Mouse (Mus musculus): ENCODE measurements around the gene Lamtor3. TPM values are rescaled to one million over a fixed set of nuclear protein-coding genes. Genes with fewer than 3 reads are reported as not detected.

Lamtor3 gene
- polyA plus RNA-seq, 1 experiment from 2014 or later, result 106 TPM

GRCm38 (mm10) chr3:137975856-137976423, 57.6 kb downstream of the Lamtor3 start:
- ATAC-seq (ENCODE audit: low FRiP score, low TSS enrichment) (no peak), DNase-seq (ENCODE audit: low spot score) (no peak)
- no peaks in the 10 kb centered on the region for H3K9me3 ChIP-seq (ENCODE audit: control insufficient read depth, low read length)
- H3K27ac ChIP-seq (replicated peaks), result no peak overlapping the region
- 0 out of 2 replicates have a peak, but pooled peaks cover 2% of the 10 kb centered on the region for H3K4me1 ChIP-seq (replicated peaks; ENCODE audit: control insufficient read depth, insufficient read depth)
- no peak overlapping the region for H3K4me2 ChIP-seq (replicated peaks; ENCODE audit: low read depth)
- WGBS, result 90% methylated on average over 17 of the region's 17 CpGs
- H3K4me3 ChIP-seq (ENCODE audit: low read depth, low read length), result no peak overlapping the region
- H3K36me3 ChIP-seq (ENCODE audit: control insufficient read depth, insufficient read depth, low read length), result no peaks in the 10 kb centered on the region
- no peak overlapping the region for H3K9ac ChIP-seq (ENCODE audit: low read length)
- no peak for TF ChIP-seq EP300 (optimal IDR thresholded peaks at IDR 0.05)
- TF ChIP-seq CTCF (IDR thresholded peaks at IDR 0.05; ENCODE audit: low read depth), result no peak
- no peaks in the 10 kb centered on the region for H3K27me3 ChIP-seq (ENCODE audit: control insufficient read depth, insufficient read depth, low read length)

- H3K4me3 ChIP-seq (ENCODE audit: low read depth, low read length), result no peak overlapping the region
- 0 out of 2 replicates have a peak, but pooled peaks cover 2% of the 10 kb centered on the region for H3K4me1 ChIP-seq (replicated peaks; ENCODE audit: control insufficient read depth, insufficient read depth)
- WGBS, result 65% methylated on average over 9 of the region's 9 CpGs
- H3K27ac ChIP-seq (replicated peaks), result no peak overlapping the region
- no peak for DNase-seq (ENCODE audit: low spot score)
- TF ChIP-seq CTCF (IDR thresholded peaks at IDR 0.05; ENCODE audit: low read depth) (no peak), EP300 (optimal IDR thresholded peaks at IDR 0.05) (no peak)
- no peaks in the 10 kb centered on the region for H3K27me3 ChIP-seq (ENCODE audit: control insufficient read depth, insufficient read depth, low read length)
- H3K9ac ChIP-seq (ENCODE audit: low read length), result no peak overlapping the region
- H3K36me3 ChIP-seq (ENCODE audit: control insufficient read depth, insufficient read depth, low read length), result no peaks in the 10 kb centered on the region
- H3K4me2 ChIP-seq (replicated peaks; ENCODE audit: low read depth), result no peak overlapping the region
- no peak for ATAC-seq (ENCODE audit: low FRiP score, low TSS enrichment)
- no peaks in the 10 kb centered on the region for H3K9me3 ChIP-seq (ENCODE audit: control insufficient read depth, low read length)
Measured at GRCm38 (mm10) chr3:137976943-137977628, 58.8 kb downstream of the Lamtor3 start.

GRCm38 (mm10) chr3:137977629-137978041, 59.3 kb downstream of the Lamtor3 start:
- ATAC-seq (ENCODE audit: low FRiP score, low TSS enrichment) (no peak), DNase-seq (ENCODE audit: low spot score) (no peak)
- 74% methylated on average over 6 of the region's 6 CpGs for WGBS
- H3K9me3 ChIP-seq (ENCODE audit: control insufficient read depth, low read length), result no peaks in the 10 kb centered on the region
- no peak overlapping the region for H3K9ac ChIP-seq (ENCODE audit: low read length)
- no peak overlapping the region for H3K4me3 ChIP-seq (ENCODE audit: low read depth, low read length)
- no peak overlapping the region for H3K27ac ChIP-seq (replicated peaks)
- H3K4me2 ChIP-seq (replicated peaks; ENCODE audit: low read depth), result no peak overlapping the region
- H3K36me3 ChIP-seq (ENCODE audit: control insufficient read depth, insufficient read depth, low read length), result no peaks in the 10 kb centered on the region
- no peaks in the 10 kb centered on the region for H3K27me3 ChIP-seq (ENCODE audit: control insufficient read depth, insufficient read depth, low read length)
- H3K4me1 ChIP-seq (replicated peaks; ENCODE audit: control insufficient read depth, insufficient read depth), result 0 out of 2 replicates have a peak, but pooled peaks cover 2% of the 10 kb centered on the region
- TF ChIP-seq EP300 (optimal IDR thresholded peaks at IDR 0.05), result no peak

DNA sequence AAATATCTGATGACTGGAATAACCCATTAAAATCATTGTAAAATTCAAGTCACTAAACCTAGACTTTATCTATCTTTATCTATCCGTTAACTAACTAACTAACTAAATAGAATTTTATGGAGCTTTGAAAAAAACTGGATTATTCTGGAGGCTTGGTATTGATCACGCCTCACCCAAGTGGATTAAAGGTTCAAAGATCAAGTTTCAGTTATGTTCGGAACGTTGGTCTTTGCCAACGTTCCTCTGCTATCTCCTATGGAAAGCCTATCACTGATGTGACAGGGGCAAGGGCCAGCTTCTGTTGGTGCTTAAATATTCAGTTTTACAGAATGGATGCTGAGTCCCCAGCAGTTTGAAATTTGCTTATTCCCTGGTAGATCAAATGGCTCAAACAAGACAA, 59.9 kb downstream of the Lamtor3 start:
- no peak overlapping the region for H3K4me2 ChIP-seq (replicated peaks; ENCODE audit: low read depth)
- WGBS, result 71% methylated on average over 5 of the region's 5 CpGs
- H3K27me3 ChIP-seq (ENCODE audit: control insufficient read depth, insufficient read depth, low read length), result no peaks in the 10 kb centered on the region

More for the DNA sequence above, 59.9 kb downstream of the Lamtor3 start:
- no peak for TF ChIP-seq CTCF (IDR thresholded peaks at IDR 0.05; ENCODE audit: low read depth)
- TF ChIP-seq EP300 (optimal IDR thresholded peaks at IDR 0.05), result no peak
- no peaks in the 10 kb centered on the region for H3K9me3 ChIP-seq (ENCODE audit: control insufficient read depth, low read length)
- DNase-seq (ENCODE audit: low spot score) (no peak), ATAC-seq (ENCODE audit: low FRiP score, low TSS enrichment) (no peak)
- no peak overlapping the region for H3K4me3 ChIP-seq (ENCODE audit: low read depth, low read length)
- H3K36me3 ChIP-seq (ENCODE audit: control insufficient read depth, insufficient read depth, low read length), result no peaks in the 10 kb centered on the region
- 0 out of 2 replicates have a peak, but pooled peaks cover 2% of the 10 kb centered on the region for H3K4me1 ChIP-seq (replicated peaks; ENCODE audit: control insufficient read depth, insufficient read depth)
- no peak overlapping the region for H3K9ac ChIP-seq (ENCODE audit: low read length)
- H3K27ac ChIP-seq (replicated peaks), result no peak overlapping the region

Other genes starting within 250 kb of the Lamtor3 start
- not detected in 2 replicates for gene Gm21962, start 247.0 kb upstream of the Lamtor3 start, polyA plus RNA-seq (2015; fragmentation: Nextera tagmentation; extraction: Ambion mirVana)
- 779 and 844 TPM in 2 replicates for gene H2afz, start 54.0 kb upstream of the Lamtor3 start, polyA plus RNA-seq (2015; fragmentation: Nextera tagmentation; extraction: Ambion mirVana)
- gene Dnajb14, start 50.8 kb upstream of the Lamtor3 start, polyA plus RNA-seq (2015; fragmentation: Nextera tagmentation; extraction: Ambion mirVana), result 10.8 and 12.6 TPM in 2 replicates
- 24.0 and 26.8 TPM in 2 replicates for gene Dapp1, start 63.0 kb downstream of the Lamtor3 start, polyA plus RNA-seq (2015; fragmentation: Nextera tagmentation; extraction: Ambion mirVana)
- gene 1110002E22Rik, start 146.5 kb downstream of the Lamtor3 start, polyA plus RNA-seq (2015; fragmentation: Nextera tagmentation; extraction: Ambion mirVana), result 0.04 and 0.07 TPM in 2 replicates
- gene Gm5105, start 148.9 kb downstream of the Lamtor3 start, polyA plus RNA-seq (2015; fragmentation: Nextera tagmentation; extraction: Ambion mirVana), result 0.06 TPM in 1 of 2 replicates, not detected in the other
- gene Trmt10a, start 224.9 kb downstream of the Lamtor3 start, polyA plus RNA-seq (2015; fragmentation: Nextera tagmentation; extraction: Ambion mirVana), result 4.5 and 5.3 TPM in 2 replicates
- gene Mttp, start 226.5 kb downstream of the Lamtor3 start, polyA plus RNA-seq (2015; fragmentation: Nextera tagmentation; extraction: Ambion mirVana), result 14.1 TPM in 2 replicates